Mouse (Mus musculus) ES-Bruce4 (cell line): ENCODE data around the gene Gpc5. TPM values are rescaled to one million over a fixed set of nuclear protein-coding genes. Genes with fewer than 3 reads are reported as not detected.

Experiments
- H3K27ac ChIP-seq: 2 replicates; pipeline ENCODE4 v1.5.1; 2012; ENCODE audit warnings: low read length, inconsistent platforms; ENCODE audit not compliant: insufficient read depth
- H3K27me3 ChIP-seq: 2 replicates; pipeline ENCODE4 v1.6.1; 2012; ENCODE audit warnings: mild to moderate bottlenecking, low read length, inconsistent platforms; ENCODE audit not compliant: control insufficient read depth, poor library complexity, insufficient read depth, severe bottlenecking
- H3K36me3 ChIP-seq: 2 replicates; pipeline ENCODE4 v1.6.1; 2012; ENCODE audit warnings: inconsistent platforms, mild to moderate bottlenecking, low read length, moderate library complexity; ENCODE audit not compliant: control insufficient read depth, poor library complexity, insufficient read depth, severe bottlenecking
- H3K4me1 ChIP-seq: one replicate; pipeline ENCODE4 v1.8.1; 2011; ENCODE audit warnings: low read length; ENCODE audit not compliant: control insufficient read depth, insufficient read depth
- H3K4me3 ChIP-seq: 2 replicates; pipeline ENCODE4 v1.5.1; 2011; ENCODE audit warnings: low read depth, mild to moderate bottlenecking, low read length
- H3K9ac ChIP-seq: 2 replicates; pipeline ENCODE4 v1.6.1; 2012; ENCODE audit warnings: low read depth, mild to moderate bottlenecking, inconsistent platforms; ENCODE audit not compliant: poor library complexity, severe bottlenecking
- H3K9me3 ChIP-seq: replicated peaks from 2 replicates; pipeline ENCODE4 v1.6.1; 2012; ENCODE audit warnings: mild to moderate bottlenecking, low read length, inconsistent platforms; ENCODE audit not compliant: control insufficient read depth, poor library complexity, insufficient read depth, severe bottlenecking
- CTCF ChIP-seq: IDR thresholded peaks from one replicate; pipeline ENCODE4 v1.8.1; 2011; ENCODE audit warnings: low read depth, low read length
- EP300 ChIP-seq: IDR thresholded peaks from 2 replicates; pipeline ENCODE4 v1.6.1; 2011; ENCODE audit warnings: low read depth, low read length; ENCODE audit not compliant: insufficient read depth
- POLR2A ChIP-seq: IDR thresholded peaks from one replicate; pipeline ENCODE4 v1.8.1; 2011; ENCODE audit warnings: low read length; ENCODE audit not compliant: insufficient read depth
- polyA plus RNA-seq: library from polyadenylated mRNA; stranded (reverse); fragments of >200 nt; gene quantifications from 2 replicates; pipeline ENCODE4 v1.2.4, GENCODE M21; 2011; ENCODE audit warnings: low read depth; ENCODE audit not compliant: missing spikeins, insufficient read depth, insufficient read length

Gpc5 gene
- polyA plus RNA-seq, 1 experiment, result not detected

DNA sequence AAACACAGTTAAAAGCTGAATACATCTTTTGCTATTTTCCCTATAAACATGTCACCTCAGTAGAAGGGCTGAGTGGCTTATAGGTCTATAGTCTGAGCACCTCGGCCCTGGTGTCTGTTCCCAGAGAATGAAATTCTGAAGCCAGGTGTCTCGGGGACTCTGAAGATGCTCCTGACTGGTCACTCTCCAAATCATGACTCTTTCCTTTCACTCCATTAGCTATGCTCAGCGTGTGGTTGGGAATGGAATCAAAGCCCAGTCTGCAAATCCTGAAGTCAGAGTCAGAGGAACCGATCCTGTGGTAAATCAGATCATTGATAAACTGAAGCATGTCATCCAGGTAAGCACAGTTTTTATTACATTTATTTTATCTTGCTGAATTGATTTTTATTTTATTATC is 460.0 kb downstream of the Gpc5 start:
- Histone ChIP-seq H3K27me3 (no peaks in the 10 kb centered on the region), H3K36me3 (no peaks in the 10 kb centered on the region), H3K9me3 (no peaks in the 10 kb centered on the region), H3K4me3 (no peak overlapping the region), H3K27ac (no peak overlapping the region), H3K9ac (no peak overlapping the region), H3K4me1 (no peaks in the 10 kb centered on the region)
- TF ChIP-seq EP300, result no peak
- TF ChIP-seq CTCF, result no peak
- no peak for TF ChIP-seq POLR2A

GRCm38 (mm10) chr14:115580466-115581255 is 488.6 kb downstream of the Gpc5 start:
- Histone ChIP-seq H3K4me1 (no peaks in the 10 kb centered on the region), H3K36me3 (no peaks in the 10 kb centered on the region), H3K27me3 (no peaks in the 10 kb centered on the region), H3K9me3 (no peaks in the 10 kb centered on the region), H3K4me3 (no peak overlapping the region), H3K9ac (no peak overlapping the region), H3K27ac (no peak overlapping the region)
- TF ChIP-seq CTCF (no peak), POLR2A (no peak), EP300 (no peak)

- Histone ChIP-seq H3K9me3 (no peaks in the 10 kb centered on the region), H3K27ac (no peak overlapping the region)
- TF ChIP-seq CTCF (no peak), EP300 (no peak), POLR2A (no peak)
Measured at GRCm38 (mm10) chr14:115581256-115581633, 489.2 kb downstream of the Gpc5 start.

DNA sequence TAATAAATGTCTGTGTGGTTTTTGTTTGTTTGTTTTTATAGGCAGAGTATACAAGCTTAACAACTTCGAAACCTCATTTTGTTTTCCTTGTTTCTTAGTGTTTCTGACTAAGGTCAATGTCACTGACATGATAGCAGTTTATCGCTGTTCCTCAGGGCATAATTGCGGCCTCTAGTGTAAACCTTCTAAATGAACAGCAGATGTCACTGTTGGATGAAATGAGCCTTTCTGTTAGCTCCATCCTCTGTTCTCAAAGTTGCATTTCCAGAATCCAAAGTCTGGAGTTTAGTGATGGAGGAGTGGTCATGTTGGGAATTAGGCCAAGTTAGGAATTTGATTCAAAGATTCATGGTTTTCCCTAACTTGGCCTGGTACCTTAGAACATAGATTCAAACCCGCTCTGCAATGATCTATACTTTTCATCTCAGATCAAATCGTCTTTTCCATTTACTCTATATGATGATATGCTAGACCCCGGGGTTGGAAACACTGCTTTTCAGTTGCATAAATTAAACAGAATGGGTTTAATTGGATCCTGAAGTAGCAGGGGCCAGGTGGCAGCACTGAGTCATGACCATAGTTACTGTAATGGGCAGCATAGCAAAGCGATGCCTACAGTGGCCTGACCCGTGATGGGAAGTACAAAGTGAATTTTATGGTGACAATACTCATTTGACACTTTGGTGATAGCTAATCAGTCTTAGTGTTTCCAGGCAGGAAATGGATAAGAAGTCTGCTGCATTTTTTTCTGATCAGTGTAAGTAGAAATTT is 508.4 kb downstream of the Gpc5 start:
- Histone ChIP-seq H3K36me3 (no peaks in the 10 kb centered on the region), H3K9me3 (no peaks in the 10 kb centered on the region), H3K4me1 (no peaks in the 10 kb centered on the region), H3K9ac (no peak overlapping the region), H3K27ac (no peak overlapping the region), H3K4me3 (no peak overlapping the region), H3K27me3 (no peaks in the 10 kb centered on the region)
- TF ChIP-seq EP300, result no peak
- TF ChIP-seq CTCF, result no peak
- no peak for TF ChIP-seq POLR2A

More at GRCm38 (mm10) chr14:115581256-115581633, 489.2 kb downstream of the Gpc5 start:
- Histone ChIP-seq H3K9ac (no peak overlapping the region), H3K4me3 (no peak overlapping the region), H3K4me1 (no peaks in the 10 kb centered on the region), H3K36me3 (no peaks in the 10 kb centered on the region), H3K27me3 (no peaks in the 10 kb centered on the region)

GRCm38 (mm10) chr14:115614154-115614553 is 522.1 kb downstream of the Gpc5 start:
- no peaks in the 10 kb centered on the region for H3K9me3 ChIP-seq
- no peak overlapping the region for H3K27ac ChIP-seq
- H3K36me3 ChIP-seq, result no peaks in the 10 kb centered on the region
- TF ChIP-seq POLR2A (no peak), EP300 (no peak), CTCF (no peak)
- H3K4me3 ChIP-seq, result no peak overlapping the region
- no peaks in the 10 kb centered on the region for H3K27me3 ChIP-seq
- no peaks in the 10 kb centered on the region for H3K4me1 ChIP-seq
- H3K9ac ChIP-seq, result no peak overlapping the region

- H3K36me3 ChIP-seq, result no peaks in the 10 kb centered on the region
- no peak for TF ChIP-seq EP300
- no peaks in the 10 kb centered on the region for H3K4me1 ChIP-seq
- H3K4me3 ChIP-seq, result no peak overlapping the region
- H3K9me3 ChIP-seq, result no peaks in the 10 kb centered on the region
- H3K27ac ChIP-seq, result no peak overlapping the region
- H3K27me3 ChIP-seq, result no peaks in the 10 kb centered on the region
- no peak overlapping the region for H3K9ac ChIP-seq
Measured at GRCm38 (mm10) chr14:115616305-115616704, 524.3 kb downstream of the Gpc5 start.
